ENCODE assay signal across 27 mouse cellular contexts in genomic region chr10:60335021-60335420, GRCm38 (mm10).
"Had no signal": no experiment of that assay in that cellular context is flagged by ENCODE, and none has a peak within 500 bp of the region (broad histone marks: within the 10 kb centered on the region; RNA-seq: fewer than 3 reads in every experiment).

No protein-coding gene starts in this region.

- H3K27ac ChIP-seq: embryonic facial prominence, embryonic 10.5 days; embryonic facial prominence, embryonic 12.5 days; embryonic facial prominence, embryonic 13.5 days; embryonic facial prominence, embryonic 15.5 days; forebrain, embryonic 10.5 days; forebrain, embryonic 12.5 days; forebrain, embryonic 13.5 days; forebrain, embryonic 15.5 days; gastrocnemius, adult 2 months; heart, adult 2 months; heart, embryonic 10.5 days had no signal

- H3K36me3 ChIP-seq: embryonic facial prominence, embryonic 10.5 days; embryonic facial prominence, embryonic 12.5 days; embryonic facial prominence, embryonic 13.5 days; embryonic facial prominence, embryonic 15.5 days; forebrain, embryonic 10.5 days; forebrain, embryonic 12.5 days; forebrain, embryonic 15.5 days; heart, embryonic 10.5 days had no signal

- H3K27me3 ChIP-seq: embryonic facial prominence, embryonic 12.5 days; embryonic facial prominence, embryonic 13.5 days; embryonic facial prominence, embryonic 15.5 days; forebrain, embryonic 12.5 days; forebrain, embryonic 13.5 days; forebrain, embryonic 15.5 days had no signal

- H3K4me2 ChIP-seq: embryonic facial prominence, embryonic 12.5 days; embryonic facial prominence, embryonic 13.5 days; embryonic facial prominence, embryonic 15.5 days; forebrain, embryonic 12.5 days; forebrain, embryonic 13.5 days; forebrain, embryonic 15.5 days had no signal

- ATAC-seq: forebrain, embryonic 13.5 days; forebrain, embryonic 14.5 days; forebrain, embryonic 15.5 days; forebrain, embryonic 16.5 days; forebrain, postnatal 0 days had no signal

- H3K4me1 ChIP-seq: embryonic facial prominence, embryonic 10.5 days; embryonic facial prominence, embryonic 12.5 days; embryonic facial prominence, embryonic 13.5 days; embryonic facial prominence, embryonic 15.5 days; forebrain, embryonic 10.5 days; forebrain, embryonic 12.5 days; forebrain, embryonic 13.5 days; forebrain, embryonic 15.5 days had no signal

- H3K4me3 ChIP-seq: embryonic facial prominence, embryonic 10.5 days; embryonic facial prominence, embryonic 12.5 days; embryonic facial prominence, embryonic 13.5 days; embryonic facial prominence, embryonic 15.5 days; erythroblast, embryonic 14.5 days; forebrain, embryonic 10.5 days; forebrain, embryonic 12.5 days; forebrain, embryonic 13.5 days; forebrain, embryonic 15.5 days; gastrocnemius, adult 2 months; heart, adult 2 months; heart, embryonic 10.5 days had no signal

- H3K9me3 ChIP-seq: embryonic facial prominence, embryonic 12.5 days; embryonic facial prominence, embryonic 13.5 days; embryonic facial prominence, embryonic 15.5 days; forebrain, embryonic 10.5 days; forebrain, embryonic 12.5 days; forebrain, embryonic 13.5 days; forebrain, embryonic 15.5 days; heart, embryonic 10.5 days had no signal

- DNase-seq: cerebellum, adult 9-11 months; cerebellum, postnatal 10 days; cerebellum, postnatal 14 days; cerebellum, postnatal 25 days; cerebellum, postnatal 36 days; embryo, embryonic 11 days; forebrain, postnatal 0 days; gastrocnemius, adult 2 months; gastrocnemius, postnatal 10 days; gastrocnemius, postnatal 14 days; gastrocnemius, postnatal 25 days; gastrocnemius, postnatal 36 days; heart, adult 11 months; heart, adult 18-20 months; heart, adult 2 months had no signal

- H3K9ac ChIP-seq: embryonic facial prominence, embryonic 12.5 days; embryonic facial prominence, embryonic 13.5 days; embryonic facial prominence, embryonic 15.5 days; forebrain, embryonic 12.5 days; forebrain, embryonic 13.5 days; forebrain, embryonic 15.5 days; forebrain, postnatal 0 days had no signal
